Mouse (Mus musculus) left cerebral cortex, postnatal 4 days (tissue): ENCODE measurements around the gene Clcnkb. TPM values are rescaled to one million over a fixed set of nuclear protein-coding genes. Genes with fewer than 3 reads are reported as not detected.
A peak's percentile ranks its signal among the peaks of the same experiment; 100 is the strongest.

Source experiments
- DNase-seq: peaks from one replicate; pipeline ENCODE4 v3.0.0-alpha.2; 2022
- intact Hi-C: fragments of 180-260 bp; cut with DNase I; formaldehyde crosslinking; loops from one replicate; pipeline ENCODE4 v1.15.1; 2025
- total RNA-seq, 2 experiments: library from RNA; stranded (reverse); gene quantifications; 2 replicates each; pipeline ENCODE4 v1.2.3; 2021

The Clcnkb gene
- total RNA-seq, 2 experiments from 2014 or later = not detected

DNA sequence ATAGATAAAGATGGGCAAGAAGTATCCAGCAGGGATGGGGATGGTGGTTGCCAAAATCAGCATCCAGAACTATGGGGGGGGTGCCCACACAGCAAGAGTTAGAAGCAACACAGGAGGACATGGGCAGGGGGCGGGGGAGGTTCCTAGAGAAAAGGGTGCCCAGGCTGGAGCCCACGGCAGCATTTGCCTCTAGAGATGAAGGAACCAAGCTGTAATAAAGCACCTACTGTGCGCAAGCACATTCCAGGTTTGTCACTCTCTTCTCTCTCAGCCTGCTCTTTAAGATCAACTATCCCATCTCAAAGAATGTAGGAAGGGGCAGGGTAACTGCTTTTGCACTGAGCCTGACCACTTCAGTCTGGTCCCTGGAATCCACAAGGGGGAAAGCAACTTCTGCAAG is 7.2 kb downstream of the Clcnkb start:
- intact Hi-C loops = no loop called here
- DNase-seq = no peak

GRCm38 (mm10) chr4:141406516-141407299 is 9.1 kb downstream of the Clcnkb start:
- DNase-seq = no peak
- intact Hi-C loops = no loop called here

DNA sequence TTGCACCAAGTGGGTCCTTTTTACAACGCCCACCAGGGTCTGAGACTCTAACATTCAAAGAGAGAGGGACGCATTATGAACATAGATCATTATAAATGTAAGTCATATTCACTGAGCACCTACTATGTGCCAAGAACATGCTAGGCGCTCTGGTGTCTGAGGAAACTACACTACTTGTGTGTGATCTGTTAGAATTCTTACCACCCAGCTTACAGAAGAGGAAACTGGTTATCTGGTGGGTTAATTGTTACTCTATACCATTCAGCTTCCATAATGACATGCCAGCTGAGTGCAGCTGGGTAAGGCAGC is 10.5 kb downstream of the Clcnkb start:
- no peak for DNase-seq

DNA sequence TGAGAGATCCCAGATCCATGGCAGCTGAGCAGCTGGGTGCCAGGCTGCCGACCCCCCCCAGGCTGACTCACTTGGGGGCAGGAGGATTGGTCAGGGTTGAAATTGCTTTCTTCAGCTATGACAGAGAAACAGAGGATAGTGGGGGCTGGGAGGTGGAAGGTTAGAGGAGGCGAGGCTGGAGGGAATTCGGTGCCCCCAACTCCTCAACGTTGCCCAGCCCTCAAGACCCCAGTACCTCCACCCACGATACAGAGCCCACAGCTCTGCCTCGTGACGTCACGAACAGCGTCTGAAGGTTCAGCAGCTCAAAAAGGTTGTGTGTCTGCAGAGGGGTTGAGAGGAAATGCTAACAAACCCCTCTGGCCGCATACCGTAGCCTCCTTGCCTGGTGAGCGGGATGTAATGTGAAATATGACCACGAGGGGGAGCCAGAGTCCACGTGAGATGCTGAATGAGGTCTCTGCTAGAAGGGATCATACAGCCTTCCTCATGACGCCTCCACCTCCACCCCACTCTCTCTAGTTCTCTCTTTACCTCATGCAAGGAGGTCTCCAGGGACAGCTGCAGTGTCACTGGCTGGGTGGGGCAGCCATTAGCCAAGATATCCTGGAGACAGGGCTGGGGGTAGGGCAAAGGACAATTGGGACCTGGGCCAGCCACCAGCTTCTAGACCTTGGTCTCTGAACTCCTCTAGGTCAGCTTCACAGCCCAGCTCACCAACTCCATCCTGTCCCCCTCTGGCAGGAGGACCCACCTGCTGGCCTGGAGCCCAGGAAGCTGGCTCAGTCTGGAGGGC is 11.1 kb downstream of the Clcnkb start:
- peak; percentile 86 for DNase-seq
- intact Hi-C loops = loop anchor here (5.0 kb wide), 1 partner anchor 173 kb away; no protein-coding TSS in a partner anchor

More for the DNA sequence above, 10.5 kb downstream of the Clcnkb start:
- intact Hi-C loops = no loop called here

GRCm38 (mm10) chr4:141400171-141400570 is 15.6 kb downstream of the Clcnkb start:
- intact Hi-C loops = loop anchor here (5.0 kb wide), 1 partner anchor 177 kb away; no protein-coding TSS in a partner anchor
- DNase-seq = no peak

DNA sequence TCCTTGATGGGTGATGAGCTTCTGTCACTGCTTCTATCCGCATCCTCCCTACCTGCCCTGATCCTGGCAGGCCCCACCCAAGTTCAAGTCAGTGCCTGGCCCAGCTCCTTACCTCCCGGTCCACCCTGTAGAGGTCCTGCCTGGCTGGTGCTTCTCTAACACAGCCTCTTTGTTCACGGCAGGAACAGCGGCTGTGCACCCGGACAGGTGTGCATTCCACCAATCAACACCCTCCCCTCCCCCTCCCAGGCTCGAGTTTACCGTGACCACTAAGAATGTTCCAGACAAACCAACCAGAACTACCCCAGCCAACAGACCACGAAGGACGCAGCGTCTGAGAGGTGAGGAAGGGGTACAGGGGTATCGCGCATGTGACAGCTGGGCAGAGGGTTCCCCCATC is 17.3 kb downstream of the Clcnkb start, which contains the start of gene Clcnka:
TSS of gene Clcnka (minus strand) at position 180 of the 400 bp plus-strand sequence.
- intact Hi-C loops = no loop called here
- no peak for DNase-seq

GRCm38 (mm10) chr4:141397861-141398260 is 18.0 kb downstream of the Clcnkb start:
- no peak for DNase-seq
- intact Hi-C loops = no loop called here

DNA sequence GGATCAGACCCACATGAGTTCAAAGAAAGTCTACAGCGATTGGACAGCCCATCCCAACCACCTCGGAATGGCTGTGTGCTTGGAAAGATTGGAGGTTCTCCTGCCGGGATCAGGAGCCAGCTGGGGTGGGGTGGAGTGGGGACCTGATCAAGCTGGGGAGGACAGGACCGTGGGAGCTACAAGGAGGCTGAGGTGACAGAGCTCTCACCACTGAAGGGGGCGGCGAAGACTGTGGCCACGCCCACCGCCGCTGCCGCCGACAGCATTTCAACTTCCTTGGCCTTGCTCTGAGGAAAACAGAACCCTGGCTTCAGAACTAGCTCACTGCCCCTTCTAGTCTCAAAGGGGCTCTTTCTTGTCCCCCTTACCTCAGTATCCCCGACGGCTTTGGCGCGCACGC is 21.1 kb downstream of the Clcnkb start:
- intact Hi-C loops = no loop called here

DNA sequence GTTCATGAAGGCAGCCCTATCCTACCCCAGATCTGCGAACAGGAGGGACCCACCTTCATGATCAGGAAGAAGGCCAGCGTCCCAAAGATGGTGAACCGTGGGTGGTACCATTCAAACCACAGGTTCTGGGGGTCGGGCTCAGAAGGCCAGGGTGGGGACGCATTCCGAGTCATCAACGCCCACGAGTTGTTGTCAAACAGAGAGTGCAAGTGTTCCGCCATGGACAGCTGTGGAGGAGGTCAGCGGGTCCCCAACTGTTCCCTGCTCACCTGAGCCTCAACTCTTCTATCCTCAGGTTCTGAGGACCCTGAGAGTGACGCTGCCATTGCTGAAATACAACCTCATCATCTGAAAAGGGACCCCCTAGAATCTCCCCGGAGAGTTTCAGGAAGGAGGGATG is 24.5 kb downstream of the Clcnkb start:
- intact Hi-C loops = no loop called here
- no peak for DNase-seq

More for the DNA sequence above, 21.1 kb downstream of the Clcnkb start:
- no peak for DNase-seq

DNA sequence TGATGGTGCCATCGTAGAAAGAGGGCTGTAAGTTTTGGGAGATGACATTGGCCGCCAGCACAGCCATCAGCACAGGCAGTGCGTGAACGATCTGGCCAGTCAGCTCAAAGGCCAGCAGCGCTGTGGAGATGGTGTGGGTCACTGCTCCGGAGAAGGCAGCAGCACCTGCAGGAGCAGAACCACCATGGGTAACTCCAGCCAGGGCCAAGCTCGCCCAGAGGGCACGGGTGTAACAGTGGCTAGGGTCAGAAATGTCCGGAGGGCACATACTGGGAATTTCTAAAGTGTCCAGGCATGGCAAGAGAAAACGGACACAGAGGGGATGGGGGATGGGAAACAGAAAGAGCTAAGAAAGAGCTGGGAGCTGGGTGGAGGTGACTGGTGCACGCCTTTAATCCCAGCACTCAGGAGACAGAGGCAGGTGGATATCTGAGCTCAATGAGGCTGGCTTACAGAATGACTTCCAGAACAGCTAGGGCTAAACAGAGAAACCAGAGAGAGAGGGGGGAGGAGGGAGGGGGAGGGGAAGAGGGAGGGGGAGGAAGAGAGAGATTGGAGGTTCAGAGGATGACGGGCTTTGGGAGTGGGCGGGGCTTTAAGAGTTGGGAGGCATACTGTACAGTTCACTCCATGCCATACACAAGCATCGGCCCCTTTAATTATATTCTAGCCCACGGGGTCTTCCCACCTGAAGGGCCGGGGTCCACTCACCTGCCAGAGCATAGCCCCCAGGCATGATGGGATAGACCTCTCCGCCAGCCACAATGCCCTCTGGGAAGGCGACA is 26.3 kb downstream of the Clcnkb start:
- no peak for DNase-seq
- intact Hi-C loops = loop anchor here (5.0 kb wide), 1 partner anchor 188 kb away; no protein-coding TSS in a partner anchor

DNA sequence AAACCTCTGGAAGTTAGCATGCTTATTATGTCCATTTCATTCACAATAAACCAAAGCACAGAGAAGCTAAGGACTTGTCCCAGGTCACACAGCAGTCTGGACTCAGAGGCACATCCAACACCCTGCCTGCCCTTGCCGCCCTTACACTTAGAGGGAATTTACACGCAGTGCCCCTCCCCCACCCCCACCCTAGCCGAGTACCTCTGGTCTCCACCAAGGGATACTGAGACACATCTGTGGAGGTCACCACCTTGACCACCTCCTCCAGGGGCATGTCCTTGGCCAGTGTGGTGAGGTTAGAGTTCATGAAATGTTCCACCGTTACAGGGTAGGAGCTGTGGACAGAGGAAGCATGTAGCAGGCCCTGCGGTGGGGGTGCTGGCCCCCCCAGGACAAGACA is 27.9 kb downstream of the Clcnkb start:
- no peak for DNase-seq
- intact Hi-C loops = loop anchor here (5.0 kb wide), 1 partner anchor 189 kb away; no protein-coding TSS in a partner anchor

GRCm38 (mm10) chr4:141387093-141387784 is 28.6 kb downstream of the Clcnkb start:
- DNase-seq = peak; percentile 72
- intact Hi-C loops = loop anchor here (5.0 kb wide), 1 partner anchor 190 kb away; no protein-coding TSS in a partner anchor

GRCm38 (mm10) chr4:141386150-141386549 is 29.7 kb downstream of the Clcnkb start:
- intact Hi-C loops = loop anchor here (5.0 kb wide), 1 partner anchor 191 kb away; no protein-coding TSS in a partner anchor
- DNase-seq = no peak

DNA sequence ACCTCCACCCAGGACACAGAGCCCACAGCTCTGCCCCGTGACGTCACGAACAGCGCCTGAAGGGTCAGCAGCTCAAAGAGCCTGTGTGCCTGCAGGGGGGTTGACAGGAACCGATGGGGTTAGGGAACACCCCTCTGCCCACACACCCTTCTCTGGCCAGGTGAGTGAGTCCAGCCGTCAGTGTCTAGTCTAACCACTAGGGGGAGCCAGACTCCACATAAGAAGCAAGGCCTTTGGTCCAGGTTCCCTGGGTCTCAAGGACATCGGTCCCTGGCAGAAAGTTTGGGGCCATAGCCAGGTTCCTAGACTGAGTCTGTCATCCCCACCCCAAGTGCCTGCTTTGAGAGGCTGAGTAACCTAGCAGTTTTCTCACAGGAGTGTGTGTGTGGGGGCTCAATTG is 30.5 kb downstream of the Clcnkb start:
- DNase-seq = peak; percentile 53
- intact Hi-C loops = loop anchor here (5.0 kb wide), 1 partner anchor 192 kb away; no protein-coding TSS in a partner anchor

DNA sequence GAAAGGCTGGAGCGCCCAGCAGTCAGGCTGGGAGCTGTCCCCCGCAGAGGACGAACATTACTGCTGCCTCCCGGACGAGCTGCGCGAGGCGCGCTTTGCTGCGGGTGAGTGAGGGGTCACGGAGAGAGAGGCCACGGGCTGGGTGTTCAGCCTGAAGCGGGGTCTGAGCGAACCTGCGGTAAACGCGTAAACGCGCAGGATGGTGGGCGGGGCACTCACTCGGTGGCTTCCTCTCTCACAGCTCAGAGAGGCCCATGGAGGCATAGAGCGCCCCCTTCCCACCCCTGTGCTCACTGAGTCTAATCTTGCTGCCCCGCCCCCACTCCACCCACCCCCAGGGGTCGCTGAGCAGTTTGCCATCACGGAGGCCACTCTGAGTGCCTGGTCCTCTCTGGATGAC is 33.4 kb downstream of the Clcnkb start:
- no peak for DNase-seq
- intact Hi-C loops = no loop called here

GRCm38 (mm10) chr4:141379674-141380073 is 36.1 kb downstream of the Clcnkb start:
- no peak for DNase-seq
- intact Hi-C loops = no loop called here

DNA sequence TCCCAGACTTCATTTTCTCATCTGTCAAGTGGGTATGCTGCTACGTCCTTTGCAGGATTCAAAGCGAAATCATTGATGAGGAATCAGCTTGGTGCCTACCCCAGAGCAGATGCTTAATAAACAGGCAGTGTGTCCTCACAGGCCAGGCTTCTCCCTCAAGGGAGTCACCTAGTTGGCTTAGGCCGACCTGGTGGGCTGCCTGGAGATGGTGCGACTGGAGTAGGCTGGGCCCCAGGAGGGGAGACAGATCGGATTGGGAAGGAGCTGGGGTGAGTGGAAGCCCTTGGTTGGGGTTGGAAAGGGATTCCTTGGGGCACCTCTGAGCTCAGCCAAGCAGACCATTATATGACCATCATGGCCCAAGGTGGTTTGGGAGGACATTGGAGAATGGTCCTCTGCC is 43.4 kb downstream of the Clcnkb start:
- intact Hi-C loops = no loop called here
- DNase-seq = no peak

- no peak for DNase-seq
- intact Hi-C loops = no loop called here
These were observed 47.6 kb downstream of the Clcnkb start, which contains the start of gene Fam131c for GRCm38 (mm10) chr4:141367997-141368791. Gene Fam131c, plus strand, starts transcription at chr4:141368220.

GRCm38 (mm10) chr4:141365876-141366275 is 49.9 kb downstream of the Clcnkb start:
- no peak for DNase-seq
- intact Hi-C loops = no loop called here
